Mouse (Mus musculus) midbrain, embryonic 14.5 days (tissue): Measurements from ENCODE around the gene Stmn1. TPM values are rescaled to one million over a fixed set of nuclear protein-coding genes. Genes with fewer than 3 reads are reported as not detected.

ENCODE experiments used
- ATAC-seq: fragments of 200-750 bp; cut with Nextera tagmentation; 2 replicates; pipeline ENCODE4 v1.8.0; 2017; ENCODE audit warnings: moderate number of reproducible peaks, moderate library complexity; ENCODE audit not compliant: low FRiP score, low TSS enrichment
- DNase-seq: peaks from one replicate; pipeline ENCODE4 v3.0.0-alpha.2; 2015
- H3K27ac ChIP-seq: fragments of 300-500 bp; sonication (generic); replicated peaks from 2 replicates; pipeline ENCODE4 v1.5.1; 2014; ENCODE audit warnings: mild to moderate bottlenecking, low read depth, low read length, moderate library complexity
- H3K27me3 ChIP-seq: fragments of 300-500 bp; sonication (generic); 2 replicates; pipeline ENCODE4 v1.6.1; 2014; ENCODE audit warnings: low read length, control low read depth, mixed read lengths; ENCODE audit not compliant: control insufficient read depth, insufficient read depth
- H3K36me3 ChIP-seq: fragments of 300-500 bp; sonication (generic); 2 replicates; pipeline ENCODE4 v1.6.1; 2014; ENCODE audit warnings: low read length, control low read depth; ENCODE audit not compliant: control insufficient read depth, insufficient read depth
- H3K4me1 ChIP-seq: fragments of 300-500 bp; sonication (generic); 2 replicates; pipeline ENCODE4 v1.6.1; 2014; ENCODE audit warnings: mild to moderate bottlenecking, antibody characterized with exemption, low read length, control low read depth; ENCODE audit not compliant: control insufficient read depth, insufficient read depth
- H3K4me2 ChIP-seq: fragments of 300-500 bp; sonication (generic); 2 replicates; pipeline ENCODE4 v1.6.1; 2014; ENCODE audit warnings: mild to moderate bottlenecking, low read length, moderate library complexity
- H3K4me3 ChIP-seq: fragments of 300-500 bp; sonication (generic); replicated peaks from 2 replicates; pipeline ENCODE4 v1.5.1; 2014; ENCODE audit warnings: low read depth, low read length
- H3K9ac ChIP-seq: fragments of 300-500 bp; sonication (generic); replicated peaks from 2 replicates; pipeline ENCODE4 v1.6.1; 2014; ENCODE audit warnings: mild to moderate bottlenecking, low read length, moderate library complexity
- H3K9me3 ChIP-seq: fragments of 300-500 bp; sonication (generic); 2 replicates; pipeline ENCODE4 v1.6.1; 2016; ENCODE audit warnings: low read length, control low read depth, mixed read lengths; ENCODE audit not compliant: control insufficient read depth
- WGBS: fragments of 180-500 bp; shearing (Covaris S2); extraction: QIAGEN DNeasy Blood & Tissue Kit; methylation state at CpG from one replicate; pipeline ENCODE4 v1.1.7; 2014; 5-methylcytosine and 5-hydroxymethylcytosine counted together
- microRNA-seq: library from miRNA; unstranded; fragments of <30 nt; microRNA quantifications from one replicate; pipeline ENCODE4, GENCODE M21; 2016
- polyA plus RNA-seq: library from polyadenylated mRNA; unstranded; fragments of >200 nt; fragmentation: Nextera tagmentation; extraction: Ambion mirVana; gene quantifications from 2 replicates; pipeline ENCODE4 v1.2.1, GENCODE M21; 2014

Gene Stmn1
- polyA plus RNA-seq, 1 experiment from 2014 or later = 7,359 TPM

GRCm38 (mm10) chr4:134518541-134518940 lies 50.4 kb downstream of the Stmn1 start:
- Histone ChIP-seq H3K9ac (no peak overlapping the region), H3K4me3 (no peak overlapping the region), H3K36me3 (no peaks in the 10 kb centered on the region), H3K9me3 (no peaks in the 10 kb centered on the region), H3K27ac (no peak overlapping the region), H3K27me3 (no peaks in the 10 kb centered on the region), H3K4me1 (no peaks in the 10 kb centered on the region), H3K4me2 (no peak overlapping the region)
- ATAC-seq (no peak), DNase-seq (no peak)
- 96% methylated on average over 4 of the region's 4 CpGs for WGBS

GRCm38 (mm10) chr4:134519281-134519680 lies 51.2 kb downstream of the Stmn1 start:
- DNase-seq = no peak
- ATAC-seq = no peak

More at GRCm38 (mm10) chr4:134519281-134519680, 51.2 kb downstream of the Stmn1 start:
- peaks cover 3% of the 10 kb centered on the region; the same call in 1 of the 2 replicates for H3K36me3 ChIP-seq
- no peak overlapping the region for H3K4me3 ChIP-seq
- H3K27ac ChIP-seq = no peak overlapping the region
- H3K4me1 ChIP-seq = no peaks in the 10 kb centered on the region
- H3K9ac ChIP-seq = no peak overlapping the region
- H3K9me3 ChIP-seq = no peaks in the 10 kb centered on the region
- H3K27me3 ChIP-seq = no peaks in the 10 kb centered on the region
- no peak overlapping the region for H3K4me2 ChIP-seq

Small RNAs within 50 kb of the gene (microRNA-seq; reads per million reads assigned to microRNA genes)
- gene Gm23634 = 1.5 reads per million, percentile 3 among the genes with 10 or more reads in this experiment

Other genes starting within 250 kb of the Stmn1 start
- not detected in 2 replicates for gene Catsper4, start 240.9 kb upstream of the Stmn1 start, polyA plus RNA-seq
- gene Cnksr1, start 229.9 kb upstream of the Stmn1 start, polyA plus RNA-seq = 0.20 TPM in 1 of 2 replicates, not detected in the other
- 0.30 and 0.43 TPM in 2 replicates for gene E130218I03Rik, start 224.7 kb upstream of the Stmn1 start, polyA plus RNA-seq
- gene Zfp593, start 222.7 kb upstream of the Stmn1 start, polyA plus RNA-seq = 13.1 and 14.2 TPM in 2 replicates
- gene Gm30191, start 221.4 kb upstream of the Stmn1 start, polyA plus RNA-seq = 0.49 TPM in 1 of 2 replicates, not detected in the other
- gene Grrp1, start 214.2 kb upstream of the Stmn1 start, polyA plus RNA-seq = 11.1 and 17.6 TPM in 2 replicates
- 41.0 and 48.6 TPM in 2 replicates for gene Pdik1l, start 180.4 kb upstream of the Stmn1 start, polyA plus RNA-seq
- gene Trim63, start 153.2 kb upstream of the Stmn1 start, polyA plus RNA-seq = 0.11 TPM in 1 of 2 replicates, not detected in the other
- 0.11 TPM in 1 of 2 replicates, not detected in the other for gene Slc30a2, start 125.1 kb upstream of the Stmn1 start, polyA plus RNA-seq
- 0.28 and 0.53 TPM in 2 replicates for gene Extl1, start 84.5 kb upstream of the Stmn1 start, polyA plus RNA-seq
- 5.0 and 6.9 TPM in 2 replicates for gene Pafah2, start 72.0 kb upstream of the Stmn1 start, polyA plus RNA-seq
- gene Paqr7, start 28.4 kb downstream of the Stmn1 start, polyA plus RNA-seq = 6.6 and 14.3 TPM in 2 replicates
- gene Aunip, start 42.7 kb downstream of the Stmn1 start, polyA plus RNA-seq = 0.78 and 1.6 TPM in 2 replicates
- 181 and 185 TPM in 2 replicates for gene Mtfr1l, start 67.1 kb downstream of the Stmn1 start, polyA plus RNA-seq
- 14.2 and 15.9 TPM in 2 replicates for gene Selenon, start 83.8 kb downstream of the Stmn1 start, polyA plus RNA-seq
- gene Man1c1, start 236.0 kb downstream of the Stmn1 start, polyA plus RNA-seq = 3.9 and 4.9 TPM in 2 replicates